Mouse (Mus musculus) thymus, postnatal 25 days (tissue): ENCODE measurements around the gene Gm9195.
A peak's percentile ranks its signal among the peaks of the same experiment; 100 is the strongest.

ENCODE experiments used
- DNase-seq: peaks from one replicate; pipeline ENCODE4 v3.0.0; 2022

Gm9195 gene

GRCm38 (mm10) chr14:72440929-72441328 is 50.7 kb downstream of the Gm9195 start:
- DNase-seq: no peak

DNA sequence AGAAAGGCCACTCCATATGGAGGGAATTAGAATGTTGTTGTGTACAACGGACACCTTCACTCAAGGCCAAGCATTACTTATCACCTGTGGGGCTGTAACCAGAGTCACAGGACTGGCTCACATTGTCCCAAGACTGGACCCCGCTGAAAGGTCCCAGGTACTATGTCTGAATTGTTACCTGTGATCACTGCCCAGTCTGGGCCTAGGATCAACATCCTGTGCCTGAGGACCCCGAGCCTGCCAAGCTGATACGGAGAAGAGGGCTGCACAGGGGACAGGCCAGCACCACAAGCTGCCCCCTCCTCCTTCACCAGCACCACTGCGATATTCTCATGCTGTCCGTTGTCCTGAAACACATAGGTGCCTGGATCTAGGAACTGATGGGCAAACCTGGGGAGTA is 51.2 kb downstream of the Gm9195 start:
- DNase-seq: no peak

DNA sequence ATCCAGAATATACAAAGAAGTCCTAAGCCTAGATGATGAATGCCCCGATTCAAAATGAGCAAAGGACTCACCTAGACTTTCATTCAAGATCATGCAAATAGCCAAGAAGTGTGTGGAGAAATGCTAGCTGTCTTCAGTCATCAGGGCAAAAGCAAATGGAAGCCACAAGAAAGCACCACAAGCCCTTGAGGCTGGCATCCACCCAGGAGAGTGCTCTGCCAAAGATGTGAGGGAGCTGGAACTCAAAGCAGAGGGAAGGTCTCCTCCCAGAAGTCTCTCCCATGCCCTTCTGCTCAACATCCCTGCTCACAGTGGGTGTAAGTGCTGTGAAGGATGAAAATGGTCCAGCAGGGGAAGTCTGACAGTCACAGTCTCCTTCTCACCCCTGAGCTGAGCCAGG is 52.7 kb downstream of the Gm9195 start:
- no peak for DNase-seq

DNA sequence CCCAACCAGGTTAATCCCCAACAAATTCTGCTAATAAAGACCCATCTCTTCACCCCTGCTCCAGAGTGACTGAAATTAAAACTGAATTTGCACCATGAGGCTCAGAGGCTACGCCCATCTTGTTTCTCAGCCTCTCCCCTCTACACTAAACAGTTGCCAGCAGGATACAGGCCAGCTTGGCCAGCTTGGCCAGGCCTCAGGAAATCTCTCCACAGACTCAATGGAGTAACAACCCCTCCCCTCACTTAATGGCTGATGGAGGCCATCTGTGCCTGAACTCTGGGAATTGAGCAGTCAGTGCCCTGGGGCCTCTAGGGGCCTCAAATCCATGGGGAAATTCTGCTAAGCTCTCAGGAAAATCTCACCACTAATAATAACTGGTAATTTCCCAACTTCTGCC is 101.9 kb downstream of the Gm9195 start:
- no peak for DNase-seq

GRCm38 (mm10) chr14:72389288-72389687 is 102.3 kb downstream of the Gm9195 start:
- DNase-seq: no peak

- peak; percentile 35 for DNase-seq
Observed at GRCm38 (mm10) chr14:72377224-72377623, 114.4 kb downstream of the Gm9195 start.
